Mouse (Mus musculus) central nervous system, embryonic 14 days (tissue): ENCODE data around the gene Gpr174. TPM values are rescaled to one million over a fixed set of nuclear protein-coding genes. Genes with fewer than 3 reads are reported as not detected.

Experiments
- polyA plus RNA-seq: library from polyadenylated mRNA; depleted of rRNA; stranded (reverse); fragments of >200 nt; gene quantifications from 2 replicates; pipeline ENCODE4 v1.2.3, GENCODE M21; 2012; rRNA removed

Gpr174 gene
- polyA plus RNA-seq: 0.04 and 0.10 TPM in 2 replicates

DNA sequence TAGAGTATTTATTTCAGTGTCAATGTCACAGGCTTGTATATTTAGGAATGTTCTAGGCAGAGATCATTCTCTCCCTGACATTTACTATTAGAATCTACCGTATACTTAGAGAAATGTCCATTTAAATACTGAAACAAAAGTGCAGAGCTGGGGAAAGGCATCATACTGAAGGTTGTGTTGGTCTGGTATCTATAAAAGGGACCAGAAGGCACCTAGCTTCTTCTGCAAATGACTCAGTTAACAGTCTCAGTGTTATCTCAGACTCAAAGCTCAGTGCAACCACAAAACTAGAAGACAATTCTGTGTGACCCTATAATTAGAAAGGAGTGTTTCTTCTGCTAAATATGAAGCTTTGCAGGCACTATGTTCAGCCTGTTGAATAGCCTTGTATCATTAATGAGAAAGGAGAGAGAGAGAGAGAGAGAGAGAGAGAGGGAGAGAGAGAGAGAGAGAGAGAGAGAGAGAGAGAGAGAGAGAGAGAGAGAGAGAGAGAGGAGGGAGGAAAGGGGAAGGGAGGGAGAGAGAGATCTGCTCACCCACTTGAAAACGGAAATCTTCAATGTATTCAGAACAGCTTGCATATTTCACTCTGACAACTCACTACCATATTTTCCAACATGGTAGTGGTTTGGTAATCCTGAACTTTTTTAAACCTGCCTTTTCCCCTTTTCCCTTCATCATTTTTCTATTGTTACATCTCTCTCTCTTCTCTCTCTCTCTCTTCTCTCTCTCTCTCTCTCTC, at the start of gene Gpr174:
Gene Gpr174 (plus strand): TSS at position 393 of the 742 bp plus-strand sequence.

Other genes starting within 250 kb of the Gpr174 start
- 0.06 TPM in 1 of 2 replicates, not detected in the other for gene P2ry10, start 167.4 kb upstream of the Gpr174 start, polyA plus RNA-seq
- 0.47 and 1.1 TPM in 2 replicates for gene P2ry10b, start 107.0 kb upstream of the Gpr174 start, polyA plus RNA-seq
- gene Itm2a, start 147.5 kb downstream of the Gpr174 start, polyA plus RNA-seq: 87.7 and 237 TPM in 2 replicates